Mouse (Mus musculus) ES-Bruce4 (cell line): ENCODE data around the gene Rnd2. TPM values are rescaled to one million over a fixed set of nuclear protein-coding genes. Genes with fewer than 3 reads are reported as not detected.

Experiments used
- H3K27ac ChIP-seq: 2 replicates; pipeline ENCODE4 v1.5.1; 2012; ENCODE audit warnings: low read length, inconsistent platforms; ENCODE audit not compliant: insufficient read depth
- H3K27me3 ChIP-seq: 2 replicates; pipeline ENCODE4 v1.6.1; 2012; ENCODE audit warnings: mild to moderate bottlenecking, low read length, inconsistent platforms; ENCODE audit not compliant: control insufficient read depth, poor library complexity, insufficient read depth, severe bottlenecking
- H3K36me3 ChIP-seq: 2 replicates; pipeline ENCODE4 v1.6.1; 2012; ENCODE audit warnings: inconsistent platforms, mild to moderate bottlenecking, low read length, moderate library complexity; ENCODE audit not compliant: control insufficient read depth, poor library complexity, insufficient read depth, severe bottlenecking
- H3K4me1 ChIP-seq: one replicate; pipeline ENCODE4 v1.8.1; 2011; ENCODE audit warnings: low read length; ENCODE audit not compliant: control insufficient read depth, insufficient read depth
- H3K4me3 ChIP-seq: 2 replicates; pipeline ENCODE4 v1.5.1; 2011; ENCODE audit warnings: low read depth, mild to moderate bottlenecking, low read length
- H3K9ac ChIP-seq: 2 replicates; pipeline ENCODE4 v1.6.1; 2012; ENCODE audit warnings: low read depth, mild to moderate bottlenecking, inconsistent platforms; ENCODE audit not compliant: poor library complexity, severe bottlenecking
- H3K9me3 ChIP-seq: replicated peaks from 2 replicates; pipeline ENCODE4 v1.6.1; 2012; ENCODE audit warnings: mild to moderate bottlenecking, low read length, inconsistent platforms; ENCODE audit not compliant: control insufficient read depth, poor library complexity, insufficient read depth, severe bottlenecking
- CTCF ChIP-seq: IDR thresholded peaks from one replicate; pipeline ENCODE4 v1.8.1; 2011; ENCODE audit warnings: low read depth, low read length
- EP300 ChIP-seq: IDR thresholded peaks from 2 replicates; pipeline ENCODE4 v1.6.1; 2011; ENCODE audit warnings: low read depth, low read length; ENCODE audit not compliant: insufficient read depth
- POLR2A ChIP-seq: IDR thresholded peaks from one replicate; pipeline ENCODE4 v1.8.1; 2011; ENCODE audit warnings: low read length; ENCODE audit not compliant: insufficient read depth
- polyA plus RNA-seq: library from polyadenylated mRNA; stranded (reverse); fragments of >200 nt; gene quantifications from 2 replicates; pipeline ENCODE4 v1.2.4, GENCODE M21; 2011; ENCODE audit warnings: low read depth; ENCODE audit not compliant: missing spikeins, insufficient read depth, insufficient read length

Rnd2 gene
- polyA plus RNA-seq, 1 experiment, result 11.2 TPM

- no peak for TF ChIP-seq POLR2A
- no peak for TF ChIP-seq CTCF
- no peak for TF ChIP-seq EP300
- no peak overlapping the region for H3K27ac ChIP-seq
- no peaks in the 10 kb centered on the region for H3K4me1 ChIP-seq
- no peaks in the 10 kb centered on the region for H3K27me3 ChIP-seq
- H3K36me3 ChIP-seq, result peaks cover 58% of the 10 kb centered on the region
- H3K9ac ChIP-seq, result no peak overlapping the region
- no peak overlapping the region for H3K4me3 ChIP-seq
- H3K9me3 ChIP-seq, result no peaks in the 10 kb centered on the region
Measured at GRCm38 (mm10) chr11:101507090-101507489, 42.3 kb downstream of the Rnd2 start.

GRCm38 (mm10) chr11:101518937-101519336, 54.1 kb downstream of the Rnd2 start:
- no peak overlapping the region for H3K27ac ChIP-seq
- no peak overlapping the region for H3K4me3 ChIP-seq
- no peaks in the 10 kb centered on the region for H3K4me1 ChIP-seq
- no peak overlapping the region for H3K9ac ChIP-seq
- no peak for TF ChIP-seq POLR2A
- TF ChIP-seq CTCF, result no peak
- no peak for TF ChIP-seq EP300
- H3K36me3 ChIP-seq, result peaks cover 46% of the 10 kb centered on the region
- H3K27me3 ChIP-seq, result no peaks in the 10 kb centered on the region
- H3K9me3 ChIP-seq, result no peaks in the 10 kb centered on the region

- no peaks in the 10 kb centered on the region for H3K27me3 ChIP-seq
- H3K4me3 ChIP-seq, result no peak overlapping the region
- H3K4me1 ChIP-seq, result no peaks in the 10 kb centered on the region
- H3K9me3 ChIP-seq, result no peaks in the 10 kb centered on the region
- peaks cover 48% of the 10 kb centered on the region for H3K36me3 ChIP-seq
- H3K27ac ChIP-seq, result no peak overlapping the region
- TF ChIP-seq EP300 (no peak), CTCF (no peak), POLR2A (no peak)
- no peak overlapping the region for H3K9ac ChIP-seq
Measured at GRCm38 (mm10) chr11:101519364-101519763, 54.6 kb downstream of the Rnd2 start.

Other genes with a start within 250 kb of the Rnd2 start
- 42.8 and 49.9 TPM in 2 replicates for gene Ezh1, start 238.5 kb upstream of the Rnd2 start, polyA plus RNA-seq
- 3.4 and 4.9 TPM in 2 replicates for gene Ramp2, start 219.0 kb upstream of the Rnd2 start, polyA plus RNA-seq
- 135 and 143 TPM in 2 replicates for gene Vps25, start 211.3 kb upstream of the Rnd2 start, polyA plus RNA-seq
- 0.85 and 0.96 TPM in 2 replicates for gene Wnk4, start 204.4 kb upstream of the Rnd2 start, polyA plus RNA-seq
- 14.6 and 14.9 TPM in 2 replicates for gene Cntd1, start 186.0 kb upstream of the Rnd2 start, polyA plus RNA-seq
- 44.8 and 53.0 TPM in 2 replicates for gene Coa3, start 185.9 kb upstream of the Rnd2 start, polyA plus RNA-seq
- gene Becn1, start 162.7 kb upstream of the Rnd2 start, polyA plus RNA-seq, result 48.2 and 53.0 TPM in 2 replicates
- 161 and 168 TPM in 2 replicates for gene Psme3, start 148.8 kb upstream of the Rnd2 start, polyA plus RNA-seq
- gene Aoc2, start 139.9 kb upstream of the Rnd2 start, polyA plus RNA-seq, result 3.5 and 5.8 TPM in 2 replicates
- gene Aoc3, start 134.4 kb upstream of the Rnd2 start, polyA plus RNA-seq, result 0.84 and 0.94 TPM in 2 replicates
- not detected in 2 replicates for gene G6pc, start 97.4 kb upstream of the Rnd2 start, polyA plus RNA-seq
- gene Aarsd1, start 47.4 kb upstream of the Rnd2 start, polyA plus RNA-seq, result 45.2 and 45.4 TPM in 2 replicates
- 8.8 and 9.4 TPM in 2 replicates for gene Gm27029, start 40.2 kb upstream of the Rnd2 start, polyA plus RNA-seq
- gene Rundc1, start 39.9 kb upstream of the Rnd2 start, polyA plus RNA-seq, result 5.4 and 5.8 TPM in 2 replicates
- not detected in 2 replicates for gene Ptges3l, start 39.7 kb upstream of the Rnd2 start, polyA plus RNA-seq
- 1,188 and 1,249 TPM in 2 replicates for gene Rpl27, start 22.7 kb upstream of the Rnd2 start, polyA plus RNA-seq
- gene Ifi35, start 16.6 kb upstream of the Rnd2 start, polyA plus RNA-seq, result 6.7 and 9.0 TPM in 2 replicates
- gene Vat1, start 1.2 kb downstream of the Rnd2 start, polyA plus RNA-seq, result 91.2 and 101 TPM in 2 replicates
- gene Brca1, start 87.0 kb downstream of the Rnd2 start, polyA plus RNA-seq, result 62.4 and 68.2 TPM in 2 replicates
- gene Nbr1, start 87.2 kb downstream of the Rnd2 start, polyA plus RNA-seq, result 245 and 262 TPM in 2 replicates
- 5.8 and 9.2 TPM in 2 replicates for gene Tmem106a, start 117.2 kb downstream of the Rnd2 start, polyA plus RNA-seq
- not detected in 2 replicates for gene Gm11634, start 134.3 kb downstream of the Rnd2 start, polyA plus RNA-seq
- 57.4 and 64.0 TPM in 2 replicates for gene Rdm1, start 162.2 kb downstream of the Rnd2 start, polyA plus RNA-seq
- 5.1 and 5.3 TPM in 2 replicates for gene Arl4d, start 200.5 kb downstream of the Rnd2 start, polyA plus RNA-seq